Mouse (Mus musculus): ENCODE measurements at regions not wholly inside any gene's neighbourhood (a gene's known extent, or its start where the extent isn't known, plus 50 kb on each side); places are given as distances from the start of the nearest gene placed in this dataset.
"Not testable (repeated sequence)": the region's sequence is repeated elsewhere in the genome, so short reads cannot be mapped to it uniquely, and the experiment has no call there.

DNA sequence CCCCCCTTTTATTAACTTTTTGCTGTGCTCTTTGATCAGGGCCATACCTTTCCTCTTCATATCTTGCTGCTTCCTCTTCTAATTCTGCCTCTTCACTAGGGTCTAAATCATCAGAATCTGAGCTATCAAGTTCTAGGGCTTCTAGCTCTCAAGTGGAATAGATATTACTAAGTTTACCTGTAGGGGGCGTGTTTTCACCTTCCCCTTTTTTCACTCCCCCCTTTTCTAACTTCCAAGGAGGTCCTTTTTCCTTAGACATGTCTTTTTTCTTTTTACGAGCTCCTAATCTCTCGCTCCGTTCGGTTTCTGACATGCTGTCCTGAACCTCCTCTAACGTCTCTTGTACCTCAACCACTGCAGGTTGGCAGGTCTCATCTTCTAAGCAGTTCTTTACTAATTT lies 73.3 kb upstream of the Slc22a8 start:
- peak; percentile 48 for TF ChIP-seq CTCF (IDR thresholded peaks at IDR 0.05; ENCODE audit: low read depth)
- TF ChIP-seq EP300 (IDR thresholded peaks at IDR 0.05; ENCODE audit: low read depth) = not testable (repeated sequence)
